Mouse (Mus musculus) G1E (cell line): ENCODE data around the gene Itgb2l.

Experiments
- CTCF ChIP-seq: IDR thresholded peaks from 2 replicates; pipeline ENCODE4 v1.5.1; 2012; ENCODE audit warnings: low read depth, low read length, inconsistent platforms, mixed read lengths
- POLR2AphosphoS5 ChIP-seq: IDR thresholded peaks from 2 replicates; pipeline ENCODE4 v1.6.1; 2012; ENCODE audit warnings: low read depth, low read length, inconsistent platforms; ENCODE audit not compliant: insufficient replicate concordance

- TF ChIP-seq CTCF (no peak), POLR2AphosphoS5 (no peak)
Measured at GRCm38 (mm10) chr16:96425044-96425443, 18.4 kb downstream of the Itgb2l start.
